13 mouse cellular contexts compared by ENCODE assay signal in genomic region chr10:82663289-82663688, GRCm38 (mm10). TPM values are rescaled to one million over a fixed set of nuclear protein-coding genes. Genes with fewer than 3 reads are reported as not detected.
"Had no signal": no experiment of that assay in that cellular context is flagged by ENCODE, and none has a peak within 500 bp of the region (broad histone marks: within the 10 kb centered on the region; RNA-seq: fewer than 3 reads in every experiment).

No protein-coding gene starts in this region.

- H3K9ac ChIP-seq: liver, embryonic 13.5 days had no signal

- H3K4me2 ChIP-seq: liver, embryonic 13.5 days; midbrain, embryonic 11.5 days had no signal

- H3K27ac ChIP-seq: kidney, postnatal 0 days; liver, embryonic 13.5 days; stomach, postnatal 0 days had no signal

- H3K9me3 ChIP-seq: liver, embryonic 13.5 days had no signal

- H3K36me3 ChIP-seq: liver, embryonic 13.5 days had no signal

- DNase-seq: kidney, postnatal 25 days; liver, embryonic 13.5 days; lung, adult 2 months; lung, postnatal 14 days; lung, postnatal 4 days; midbrain, embryonic 14.5 days; thymus, adult 2 months; thymus, postnatal 14 days had no signal

- H3K27me3 ChIP-seq: liver, embryonic 13.5 days had no signal

- H3K4me3 ChIP-seq: liver, embryonic 13.5 days had no signal

RNA-seq across cellular contexts. Expression of gene Glt8d2, which starts 27.2 kb away (rescaled TPM):
- total RNA-seq: megakaryocyte-erythroid progenitor cell, adult 5-6 weeks had no signal
- polyA plus RNA-seq: liver, adult 2 months had no signal
